Mouse (Mus musculus): ENCODE results near the gene Dhx9.

DNA sequence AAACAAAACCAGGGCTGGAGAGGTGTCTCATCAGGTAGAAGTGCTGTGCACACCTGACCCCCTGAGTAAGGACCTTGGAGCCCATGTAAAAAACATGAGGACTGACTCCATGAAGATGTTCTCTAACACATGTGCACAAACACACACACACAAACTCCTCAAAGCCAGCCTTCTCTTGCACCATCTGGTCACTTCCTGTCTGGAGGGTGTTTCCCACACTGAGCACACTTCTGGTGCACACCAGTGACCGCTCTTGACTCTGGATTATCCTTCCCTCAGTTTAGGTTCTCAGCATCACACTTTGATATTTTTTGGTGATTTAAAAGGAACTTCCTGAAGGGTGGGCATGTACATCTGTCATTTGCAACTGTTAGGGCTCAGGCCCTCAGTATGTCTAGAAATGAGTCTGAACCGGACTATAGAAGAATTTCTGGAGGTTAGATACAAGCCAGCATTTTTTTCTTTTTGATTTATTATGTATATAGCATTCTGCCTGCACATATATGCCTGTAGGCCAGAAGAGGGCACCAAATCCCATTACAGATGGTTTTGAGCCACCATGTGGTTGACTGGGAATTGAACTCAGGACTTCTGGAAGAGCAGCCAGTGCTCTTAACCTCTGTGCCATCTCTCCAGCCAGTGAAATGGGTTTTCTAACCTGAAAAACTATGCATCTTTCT, 23.0 kb upstream of the Dhx9 start:
- TF ChIP-seq USF1 (IDR thresholded peaks at IDR 0.05; ENCODE audit: low read depth) (no peak), TCF12 (IDR thresholded peaks at IDR 0.05; ENCODE audit: insufficient read depth, poor library complexity, severe bottlenecking) (no peak), POLR2A (IDR thresholded peaks at IDR 0.05; ENCODE audit: insufficient read length, low read depth) (no peak), MYOD1 (IDR thresholded peaks at IDR 0.05; ENCODE audit: control insufficient read depth in 1 of 3, insufficient read length in 2 of 3, low read depth in 2 of 3) (no peak), POLR2AphosphoS2 (IDR thresholded peaks at IDR 0.05; ENCODE audit: insufficient read length, low read depth) (no peak), MAX (IDR thresholded peaks at IDR 0.05; ENCODE audit: low read depth) (no peak), REST (IDR thresholded peaks at IDR 0.05; ENCODE audit: insufficient read depth, insufficient read length) (no peak), CEBPB (IDR thresholded peaks at IDR 0.05; ENCODE audit: insufficient read depth, poor library complexity, severe bottlenecking) (no peak), MYOG (IDR thresholded peaks at IDR 0.05; ENCODE audit: control insufficient read depth in 1 of 3, insufficient read depth in 1 of 3, insufficient read length in 2 of 3, low read depth in 2 of 3) (no peak), E2F4 (IDR thresholded peaks at IDR 0.05; ENCODE audit: insufficient read depth) (no peak)
